Mouse (Mus musculus) forebrain, embryonic 13.5 days (tissue): ENCODE measurements around the gene Ubap2l. TPM values are rescaled to one million over a fixed set of nuclear protein-coding genes. Genes with fewer than 3 reads are reported as not detected.

Experiments used
- microRNA counts: library from miRNA; unstranded; fragments of <30 nt; microRNA quantifications from one replicate; lab custom pipeline; 2016
- microRNA-seq: library from miRNA; unstranded; fragments of <30 nt; microRNA quantifications from one replicate; pipeline ENCODE4, GENCODE M21; 2016
- polyA plus RNA-seq: library from polyadenylated mRNA; unstranded; fragments of >200 nt; fragmentation: Nextera tagmentation; extraction: Ambion mirVana; gene quantifications from 2 replicates; pipeline ENCODE4 v1.2.1, GENCODE M21; 2015

Gene Ubap2l
- polyA plus RNA-seq, 1 experiment from 2014 or later = 169 TPM

MicroRNAs encoded within 50 kb of the gene (microRNA counts, 519-probe panel; counts per million panel counts)
- 4,471 counts per million, percentile 83 among the panel's probes with 10 or more counts for microRNA mmu-miR-190b (lab: Ali Mortazavi, UCI)

Small RNA genes lying within 50 kb of the gene (microRNA-seq; reads per million reads assigned to microRNA genes)
- gene Mir190b = 27.1 reads per million, percentile 35 among the genes with 10 or more reads in this experiment
- not detected for gene Mir7669

Other genes with a start within 250 kb of the Ubap2l start
- gene She, start 221.3 kb downstream of the Ubap2l start, polyA plus RNA-seq = 1.2 TPM in 2 replicates
- gene Il6ra, start 139.4 kb downstream of the Ubap2l start, polyA plus RNA-seq = 0.25 and 0.36 TPM in 2 replicates
- gene Atp8b2, start 89.1 kb downstream of the Ubap2l start, polyA plus RNA-seq = 10.2 and 11.3 TPM in 2 replicates
- 162 and 167 TPM in 2 replicates for gene Hax1, start 53.8 kb downstream of the Ubap2l start, polyA plus RNA-seq
- gene 4933434E20Rik, start 992 bp downstream of the Ubap2l start, polyA plus RNA-seq = 224 and 230 TPM in 2 replicates
- 449 and 474 TPM in 2 replicates for gene Tpm3, start 20.0 kb upstream of the Ubap2l start, polyA plus RNA-seq
- gene Nup210l, start 51.5 kb upstream of the Ubap2l start, polyA plus RNA-seq = 0.34 TPM in 2 replicates
- 1,194 and 1,420 TPM in 2 replicates for gene Rps27, start 161.0 kb upstream of the Ubap2l start, polyA plus RNA-seq
- 24.3 and 28.4 TPM in 2 replicates for gene Rab13, start 161.1 kb upstream of the Ubap2l start, polyA plus RNA-seq
- gene Jtb, start 179.0 kb upstream of the Ubap2l start, polyA plus RNA-seq = 102 and 111 TPM in 2 replicates
- 5.2 and 5.8 TPM in 2 replicates for gene Creb3l4, start 190.9 kb upstream of the Ubap2l start, polyA plus RNA-seq
- gene Slc39a1, start 195.5 kb upstream of the Ubap2l start, polyA plus RNA-seq = 55.0 and 55.3 TPM in 2 replicates
- gene Crtc2, start 201.5 kb upstream of the Ubap2l start, polyA plus RNA-seq = 17.2 and 21.5 TPM in 2 replicates
- 3.1 and 4.5 TPM in 2 replicates for gene Dennd4b, start 212.6 kb upstream of the Ubap2l start, polyA plus RNA-seq
- gene Gatad2b, start 240.6 kb upstream of the Ubap2l start, polyA plus RNA-seq = 18.0 and 18.6 TPM in 2 replicates